Mouse (Mus musculus): ENCODE measurements at regions not wholly inside any gene's neighbourhood (a gene's known extent, or its start where the extent isn't known, plus 50 kb on each side); places are given as distances from the start of the nearest gene placed in this dataset.

GRCm38 (mm10) chr16:27507212-27507611, 118.5 kb downstream of the Ccdc50 start:
- DNase-seq, result peak; percentile 24

GRCm38 (mm10) chr16:27523527-27524121, 135.0 kb downstream of the Ccdc50 start:
- DNase-seq, result peak; percentile 70

GRCm38 (mm10) chr16:27526669-27527068, 138.0 kb downstream of the Ccdc50 start:
- no peak for DNase-seq

GRCm38 (mm10) chr16:27530634-27531033, 142.0 kb downstream of the Ccdc50 start:
- no peak for DNase-seq

Measured in retina, postnatal 1 day (tissue).